8 mouse cellular contexts compared by ENCODE assay signal in genomic region chr11:7140449-7140848, GRCm38 (mm10). TPM values are rescaled to one million over a fixed set of nuclear protein-coding genes. Genes with fewer than 3 reads are reported as not detected.
DNase-seq lines count a peak whose midpoint lies in the region; ATAC-seq lines count a peak whose summit lies in the region.

No protein-coding gene starts in this region.

- no peak overlapping the region for H3K9ac ChIP-seq in heart, embryonic 12.5 days
- H3K9ac ChIP-seq in embryonic facial prominence, embryonic 14.5 days (ENCODE audit: low read depth, low read length): no peak overlapping the region
- no peak overlapping the region for H3K9ac ChIP-seq in kidney, embryonic 16.5 days (replicated peaks; ENCODE audit: low read length)
- no peak overlapping the region for H3K9ac ChIP-seq in neural tube, embryonic 14.5 days (replicated peaks; ENCODE audit: low read depth, low read length)

- H3K27me3 ChIP-seq in heart, embryonic 12.5 days (replicated peaks): no peaks in the 10 kb centered on the region
- H3K27me3 ChIP-seq in embryonic facial prominence, embryonic 14.5 days (replicated peaks; ENCODE audit: control insufficient read depth, insufficient read depth, low read length): no peaks in the 10 kb centered on the region
- H3K27me3 ChIP-seq in kidney, embryonic 16.5 days (ENCODE audit: insufficient read depth, low read length): no peaks in the 10 kb centered on the region
- H3K27me3 ChIP-seq in neural tube, embryonic 14.5 days (ENCODE audit: control insufficient read depth, insufficient read depth, low read length): no peaks in the 10 kb centered on the region

- H3K4me2 ChIP-seq in heart, embryonic 12.5 days: no peak overlapping the region
- H3K4me2 ChIP-seq in embryonic facial prominence, embryonic 14.5 days (ENCODE audit: low read depth, low read length): no peak overlapping the region
- no peak overlapping the region for H3K4me2 ChIP-seq in kidney, embryonic 16.5 days (replicated peaks; ENCODE audit: low read depth, low read length)
- no peak overlapping the region for H3K4me2 ChIP-seq in neural tube, embryonic 14.5 days (ENCODE audit: low read depth, low read length)

- DNase-seq in heart, adult 18-20 months: peak; percentile 18 to 40
- DNase-seq in urinary bladder, postnatal 14 days (ENCODE audit: low spot score): peak; percentile 43
- no peak for DNase-seq in urinary bladder, adult 2 months (ENCODE audit: low spot score)
- DNase-seq in embryonic facial prominence, embryonic 14.5 days (ENCODE audit: low spot score): peak; percentile 50
- DNase-seq in ovary, postnatal 36 days (ENCODE audit: low spot score): no peak

- H3K4me3 ChIP-seq in heart, embryonic 12.5 days: no peak overlapping the region
- H3K4me3 ChIP-seq in embryonic facial prominence, embryonic 14.5 days (ENCODE audit: low read depth, low read length): no peak overlapping the region
- H3K4me3 ChIP-seq in kidney, embryonic 16.5 days (ENCODE audit: low read length): no peak overlapping the region
- no peak overlapping the region for H3K4me3 ChIP-seq in neural tube, embryonic 14.5 days (ENCODE audit: low read depth, low read length)

- H3K27ac ChIP-seq in heart, embryonic 12.5 days (ENCODE audit: poor library complexity, severe bottlenecking): no peak overlapping the region
- H3K27ac ChIP-seq in embryonic facial prominence, embryonic 14.5 days (replicated peaks; ENCODE audit: low read depth, low read length): no peak overlapping the region
- no peak overlapping the region for H3K27ac ChIP-seq in kidney, embryonic 16.5 days (ENCODE audit: low read length)
- no peak overlapping the region for H3K27ac ChIP-seq in neural tube, embryonic 14.5 days (ENCODE audit: low read depth, low read length)

- WGBS in heart, embryonic 12.5 days: 78% methylated on average over 3 of the region's 3 CpGs
- WGBS in embryonic facial prominence, embryonic 14.5 days: 89% methylated on average over 3 of the region's 3 CpGs
- 90% methylated on average over 3 of the region's 3 CpGs for WGBS in kidney, embryonic 16.5 days
- WGBS in neural tube, embryonic 14.5 days: 91% methylated on average over 3 of the region's 3 CpGs

- no peaks in the 10 kb centered on the region for H3K36me3 ChIP-seq in heart, embryonic 12.5 days
- no peaks in the 10 kb centered on the region for H3K36me3 ChIP-seq in embryonic facial prominence, embryonic 14.5 days (ENCODE audit: control insufficient read depth, insufficient read depth, low read length)
- no peaks in the 10 kb centered on the region for H3K36me3 ChIP-seq in kidney, embryonic 16.5 days (ENCODE audit: insufficient read depth, low read length)
- no peaks in the 10 kb centered on the region; the same call in 1 of the 2 replicates for H3K36me3 ChIP-seq in neural tube, embryonic 14.5 days (ENCODE audit: control insufficient read depth, insufficient read depth, low read length)

- H3K4me1 ChIP-seq in heart, embryonic 12.5 days (replicated peaks): peaks cover 12% of the 10 kb centered on the region
- H3K4me1 ChIP-seq in embryonic facial prominence, embryonic 14.5 days (ENCODE audit: control insufficient read depth, insufficient read depth, low read length): no peaks in the 10 kb centered on the region
- H3K4me1 ChIP-seq in kidney, embryonic 16.5 days (ENCODE audit: insufficient read depth, low read length): no peaks in the 10 kb centered on the region
- H3K4me1 ChIP-seq in neural tube, embryonic 14.5 days (ENCODE audit: control insufficient read depth, insufficient read depth, low read length): no peaks in the 10 kb centered on the region

- no peaks in the 10 kb centered on the region for H3K9me3 ChIP-seq in heart, embryonic 12.5 days (replicated peaks)
- H3K9me3 ChIP-seq in embryonic facial prominence, embryonic 14.5 days (ENCODE audit: control insufficient read depth, low read length): no peaks in the 10 kb centered on the region
- no peaks in the 10 kb centered on the region for H3K9me3 ChIP-seq in kidney, embryonic 16.5 days (ENCODE audit: low read length)
- H3K9me3 ChIP-seq in neural tube, embryonic 14.5 days (ENCODE audit: control insufficient read depth, low read length): no peaks in the 10 kb centered on the region

- no peak; the same call in 1 of the 2 replicates for ATAC-seq in heart, embryonic 12.5 days (ENCODE audit: insufficient number of reproducible peaks, low FRiP score)
- no peak for ATAC-seq in embryonic facial prominence, embryonic 14.5 days (ENCODE audit: low read depth)
- ATAC-seq in kidney, embryonic 16.5 days (ENCODE audit: low FRiP score, low TSS enrichment): 0 out of 2 replicates have a peak, but pooled peaks have one; percentile 13
- ATAC-seq in neural tube, embryonic 14.5 days (ENCODE audit: low read depth): peak; percentile 47; the same call in 1 of the 2 replicates

RNA-seq across cellular contexts. Expression of gene Gm11985, which starts 47.9 kb away (rescaled TPM):
- total RNA-seq in heart, adult 18-20 months (2021): not detected
- polyA plus RNA-seq in heart, embryonic 12.5 days (2016; fragmentation: Nextera tagmentation; extraction: Ambion mirVana): not detected in 2 replicates
- not detected in 2 replicates for polyA plus RNA-seq in urinary bladder, adult 2 months (2012; rRNA removed)
- polyA plus RNA-seq in embryonic facial prominence, embryonic 14.5 days (2014; fragmentation: Nextera tagmentation; extraction: Ambion mirVana): not detected in 2 replicates
- 0.16 TPM in 1 of 2 replicates, not detected in the other for polyA plus RNA-seq in kidney, embryonic 16.5 days (2015; fragmentation: Nextera tagmentation; extraction: Ambion mirVana)
- polyA plus RNA-seq in neural tube, embryonic 14.5 days (2014; fragmentation: Nextera tagmentation; extraction: Ambion mirVana): 0.20 TPM in 1 of 2 replicates, not detected in the other

RNA-seq across cellular contexts. Expression of gene Igfbp1, which starts 57.1 kb away (rescaled TPM):
- not detected for total RNA-seq in heart, adult 18-20 months (2021)
- polyA plus RNA-seq in heart, embryonic 12.5 days (2016; fragmentation: Nextera tagmentation; extraction: Ambion mirVana): 0.17 and 0.61 TPM in 2 replicates
- polyA plus RNA-seq in urinary bladder, adult 2 months (2012; rRNA removed): not detected in 2 replicates
- polyA plus RNA-seq in embryonic facial prominence, embryonic 14.5 days (2014; fragmentation: Nextera tagmentation; extraction: Ambion mirVana): 0.40 and 0.52 TPM in 2 replicates
- polyA plus RNA-seq in kidney, embryonic 16.5 days (2015; fragmentation: Nextera tagmentation; extraction: Ambion mirVana): 7.1 and 9.3 TPM in 2 replicates
- 0.46 TPM in 1 of 2 replicates, not detected in the other for polyA plus RNA-seq in neural tube, embryonic 14.5 days (2014; fragmentation: Nextera tagmentation; extraction: Ambion mirVana)

Comparison
In these comparisons a context has a peak if more than half of its experiments do, and no peak if none do; other contexts are left out.
1. DNase-seq: peak in heart, adult 18-20 months (2 of 2), urinary bladder, postnatal 14 days (single experiment) and embryonic facial prominence, embryonic 14.5 days (single experiment); none in urinary bladder, adult 2 months (single experiment) and ovary, postnatal 36 days (single experiment).
2. ATAC-seq: peak in kidney, embryonic 16.5 days (single experiment) and neural tube, embryonic 14.5 days (single experiment); none in heart, embryonic 12.5 days (single experiment) and embryonic facial prominence, embryonic 14.5 days (single experiment).